Mouse (Mus musculus): ENCODE measurements around the gene Csrnp2.

DNA sequence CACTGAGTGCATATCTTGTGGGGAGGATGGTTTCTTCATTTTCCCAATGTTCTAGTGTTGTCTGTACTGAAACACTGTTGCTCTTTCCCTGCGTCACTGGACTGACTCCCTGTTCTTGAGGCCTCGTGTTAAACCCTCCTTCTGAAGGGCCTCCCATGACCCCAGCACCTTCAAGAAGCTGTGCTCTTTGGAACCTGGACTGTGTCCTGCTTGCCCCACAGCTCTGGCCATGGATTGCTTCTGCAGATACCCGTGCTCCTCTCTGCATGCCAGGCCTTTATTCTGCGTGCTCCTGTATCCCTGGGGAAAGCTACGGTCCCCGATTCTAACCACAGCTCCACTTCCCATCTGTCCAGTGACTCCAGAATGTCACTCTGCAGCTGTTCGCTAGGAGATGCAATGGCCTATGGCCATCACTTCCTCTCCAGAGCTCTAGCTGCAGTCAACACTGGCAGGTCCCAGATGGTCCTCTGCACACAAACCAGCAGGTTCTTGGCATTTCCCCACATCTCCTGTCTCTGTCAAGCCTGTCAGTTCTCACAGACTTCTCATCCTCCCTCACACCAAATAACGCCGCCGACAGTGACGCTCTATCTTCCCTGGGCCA lies 65.2 kb downstream of the Csrnp2 start:
- TF ChIP-seq POLR2A (IDR thresholded peaks at IDR 0.05; ENCODE audit: borderline replicate concordance, insufficient read depth, low read length) (no peak), CTCF (IDR thresholded peaks at IDR 0.05; ENCODE audit: borderline replicate concordance, insufficient read depth, low read depth, low read length) (no peak)
